In genomic region chr10:75251011-75251410, GRCm38 (mm10) we compare ENCODE assay signal across 11 mouse cellular contexts. TPM values are rescaled to one million over a fixed set of nuclear protein-coding genes. Genes with fewer than 3 reads are reported as not detected.
DNase-seq lines count a peak whose midpoint lies in the region; ATAC-seq and TF ChIP-seq lines count a peak whose summit lies in the region.
"Had no signal": no experiment of that assay in that cellular context is flagged by ENCODE, and none has a peak within 500 bp of the region (broad histone marks: within the 10 kb centered on the region; RNA-seq: fewer than 3 reads in every experiment).

No protein-coding gene starts in this region.

- no peak for ATAC-seq in CD4-positive, CD25-positive, alpha-beta regulatory T cell, adult 4 months
- 0 out of 2 replicates have a peak, but pooled peaks have one; percentile 36 for ATAC-seq in heart, embryonic 12.5 days (ENCODE audit: insufficient number of reproducible peaks, low FRiP score)
- ATAC-seq in midbrain, postnatal 0 days (ENCODE audit: low FRiP score), result no peak
- no peak for ATAC-seq in midbrain, embryonic 16.5 days
- ATAC-seq in stomach, postnatal 0 days (ENCODE audit: low FRiP score, low TSS enrichment), result no peak
- ATAC-seq in inflammation-experienced regulatory T-cells, adult 6 months, result no peak

- no peak overlapping the region for H3K4me2 ChIP-seq in heart, embryonic 12.5 days
- H3K4me2 ChIP-seq in midbrain, postnatal 0 days (ENCODE audit: low read depth, low read length, poor library complexity, severe bottlenecking), result no peak overlapping the region
- no peak overlapping the region for H3K4me2 ChIP-seq in midbrain, embryonic 16.5 days (ENCODE audit: low read length)
- H3K4me2 ChIP-seq in stomach, postnatal 0 days (replicated peaks; ENCODE audit: low read depth), result no peak overlapping the region
- H3K4me2 ChIP-seq: neural tube, embryonic 13.5 days had no signal

- no peaks in the 10 kb centered on the region for H3K9me3 ChIP-seq in heart, embryonic 12.5 days (replicated peaks)
- no peaks in the 10 kb centered on the region for H3K9me3 ChIP-seq in midbrain, postnatal 0 days (ENCODE audit: low read length)
- H3K9me3 ChIP-seq in midbrain, embryonic 16.5 days (replicated peaks; ENCODE audit: control insufficient read depth, low read length, poor library complexity, severe bottlenecking), result no peaks in the 10 kb centered on the region
- H3K9me3 ChIP-seq in stomach, postnatal 0 days (ENCODE audit: control insufficient read depth, low read length), result no peaks in the 10 kb centered on the region
- H3K9me3 ChIP-seq: neural tube, embryonic 13.5 days had no signal

- no peak for TF ChIP-seq EP300 in stomach, postnatal 0 days (optimal IDR thresholded peaks at IDR 0.05)

- 64% methylated on average over 2 of the region's 2 CpGs for WGBS in heart, embryonic 12.5 days
- 72% methylated on average over 2 of the region's 2 CpGs for WGBS in midbrain, postnatal 0 days
- WGBS in midbrain, embryonic 16.5 days, result 71% methylated on average over 2 of the region's 2 CpGs
- 65% methylated on average over 2 of the region's 2 CpGs for WGBS in stomach, postnatal 0 days

- peak; percentile 28 for DNase-seq in CD4-positive, CD25-positive, alpha-beta regulatory T cell, adult 2 months (ENCODE audit: low read depth, low spot score)
- no peak for DNase-seq in heart, adult 8-10 months (ENCODE audit: low spot score)
- DNase-seq in midbrain, postnatal 0 days (ENCODE audit: low spot score), result peak; percentile 61
- no peak for DNase-seq in stomach, postnatal 0 days (ENCODE audit: low spot score)
- DNase-seq: layer of hippocampus, postnatal 36 days had no signal

- H3K27me3 ChIP-seq in heart, embryonic 12.5 days (replicated peaks), result no peaks in the 10 kb centered on the region
- no peaks in the 10 kb centered on the region for H3K27me3 ChIP-seq in midbrain, postnatal 0 days (ENCODE audit: insufficient read depth, low read length)
- no peaks in the 10 kb centered on the region for H3K27me3 ChIP-seq in midbrain, embryonic 16.5 days (ENCODE audit: control insufficient read depth, insufficient read depth, low read depth, low read length)
- H3K27me3 ChIP-seq in stomach, postnatal 0 days (ENCODE audit: control insufficient read depth, insufficient read depth, low read length), result no peaks in the 10 kb centered on the region
- H3K27me3 ChIP-seq: neural tube, embryonic 13.5 days had no signal

- no peak overlapping the region for H3K27ac ChIP-seq in heart, embryonic 12.5 days (ENCODE audit: poor library complexity, severe bottlenecking)
- H3K27ac ChIP-seq in midbrain, postnatal 0 days (ENCODE audit: low read depth, low read length), result no peak overlapping the region
- no peak overlapping the region for H3K27ac ChIP-seq in midbrain, embryonic 16.5 days (ENCODE audit: low read length)
- no peak overlapping the region for H3K27ac ChIP-seq in stomach, postnatal 0 days (replicated peaks)
- H3K27ac ChIP-seq: macrophage; neural tube, embryonic 13.5 days had no signal

- peak; percentile 80 for TF ChIP-seq CTCF in midbrain, postnatal 0 days (IDR thresholded peaks at IDR 0.05)
- TF ChIP-seq CTCF in stomach, postnatal 0 days (IDR thresholded peaks at IDR 0.05; ENCODE audit: low read depth), result peak; percentile 82

- peaks cover 17% of the 10 kb centered on the region for H3K4me1 ChIP-seq in heart, embryonic 12.5 days (replicated peaks)
- no peaks in the 10 kb centered on the region for H3K4me1 ChIP-seq in midbrain, postnatal 0 days (ENCODE audit: insufficient read depth, low read length)
- no peaks in the 10 kb centered on the region for H3K4me1 ChIP-seq in midbrain, embryonic 16.5 days (ENCODE audit: control insufficient read depth, insufficient read depth, low read length)
- no peaks in the 10 kb centered on the region for H3K4me1 ChIP-seq in stomach, postnatal 0 days (replicated peaks; ENCODE audit: control insufficient read depth, insufficient read depth)
- H3K4me1 ChIP-seq: neural tube, embryonic 13.5 days had no signal

- H3K4me3 ChIP-seq in heart, embryonic 12.5 days, result no peak overlapping the region
- H3K4me3 ChIP-seq in midbrain, postnatal 0 days (ENCODE audit: low read depth, low read length), result no peak overlapping the region
- no peak overlapping the region for H3K4me3 ChIP-seq in midbrain, embryonic 16.5 days (ENCODE audit: low read depth, low read length)
- H3K4me3 ChIP-seq in stomach, postnatal 0 days (ENCODE audit: low read depth, low read length), result no peak overlapping the region
- H3K4me3 ChIP-seq: neural tube, embryonic 13.5 days had no signal

- peaks cover 33% of the 10 kb centered on the region for H3K36me3 ChIP-seq in heart, embryonic 12.5 days
- H3K36me3 ChIP-seq in midbrain, postnatal 0 days (ENCODE audit: insufficient read depth, low read length), result peaks cover 23% of the 10 kb centered on the region
- no peaks in the 10 kb centered on the region; the same call in 1 of the 2 replicates for H3K36me3 ChIP-seq in midbrain, embryonic 16.5 days (ENCODE audit: control insufficient read depth, insufficient read depth, low read length)
- H3K36me3 ChIP-seq in stomach, postnatal 0 days (ENCODE audit: control insufficient read depth, insufficient read depth, low read length), result peaks cover 10% of the 10 kb centered on the region

- H3K9ac ChIP-seq in heart, embryonic 12.5 days, result no peak overlapping the region
- H3K9ac ChIP-seq in midbrain, postnatal 0 days (replicated peaks; ENCODE audit: low read length, poor library complexity, severe bottlenecking), result no peak overlapping the region
- no peak overlapping the region for H3K9ac ChIP-seq in midbrain, embryonic 16.5 days (ENCODE audit: low read depth, low read length)
- H3K9ac ChIP-seq in stomach, postnatal 0 days (ENCODE audit: low read length), result no peak overlapping the region
- H3K9ac ChIP-seq: neural tube, embryonic 13.5 days had no signal

RNA-seq across cellular contexts. Expression of gene Specc1l, which starts 39.1 kb away (rescaled TPM):
- polyA plus RNA-seq in CD4-positive, CD25-positive, alpha-beta regulatory T cell, adult 4 months (2017; shearing (Covaris generic)), result 10 to 100 TPM; 12.0 to 19.5 TPM
- 30.2 and 32.1 TPM in 2 replicates for polyA plus RNA-seq in heart, embryonic 12.5 days (2016; fragmentation: Nextera tagmentation; extraction: Ambion mirVana)
- total RNA-seq in heart, adult 8-10 months (2022), result 10 to 100 TPM; 41.2 to 50.7 (median 45.0) TPM
- 37.5 and 52.8 TPM in 2 replicates for total RNA-seq in midbrain, postnatal 0 days (2014; rRNA removed)
- polyA plus RNA-seq in midbrain, postnatal 0 days (2015; fragmentation: Nextera tagmentation; extraction: Ambion mirVana), result 21.1 and 23.6 TPM in 2 replicates
- 30.9 and 33.5 TPM in 2 replicates for polyA plus RNA-seq in midbrain, embryonic 16.5 days (2015; fragmentation: Nextera tagmentation; extraction: Ambion mirVana)
- 9.2 and 9.4 TPM in 2 replicates for polyA plus RNA-seq in stomach, postnatal 0 days (2015; fragmentation: Nextera tagmentation; extraction: Ambion mirVana)
- polyA plus RNA-seq in inflammation-experienced regulatory T-cells, adult 6 months (2017; shearing (Covaris generic)), result 10 to 100 TPM; 13.3 to 15.2 (median 13.3) TPM

Comparison
In these comparisons a context has a peak if more than half of its experiments do, and no peak if none do; other contexts are left out.
1. DNase-seq: peak in CD4-positive, CD25-positive, alpha-beta regulatory T cell, adult 2 months (single experiment) and midbrain, postnatal 0 days (single experiment); none in heart, adult 8-10 months (single experiment) and stomach, postnatal 0 days (single experiment).